Mouse (Mus musculus) ovary, postnatal 36 days (tissue): Measurements from ENCODE around the gene Fkbp3.

Source experiments
- DNase-seq: peaks from one replicate; pipeline ENCODE4 v3.0.0; 2022; ENCODE audit warnings: low spot score, mixed read lengths

The Fkbp3 gene

GRCm38 (mm10) chr12:65035839-65036189 is 38.0 kb downstream of the Fkbp3 start:
- no peak for DNase-seq

- no peak for DNase-seq
Observed at GRCm38 (mm10) chr12:65022842-65023241, 51.0 kb downstream of the Fkbp3 start.
